Mouse (Mus musculus): ENCODE results near the gene Wipf3.

Wipf3 gene

GRCm38 (mm10) chr6:54429447-54430194 lies at the start of gene Wipf3:
Gene Wipf3 (plus strand): TSS chr6:54429603.
- DNase-seq, result peak; percentile 85 to 89

- DNase-seq, result no peak
Measured at GRCm38 (mm10) chr6:54382636-54383035, 46.8 kb upstream of the Wipf3 start.

- no peak for DNase-seq
Measured at GRCm38 (mm10) chr6:54383893-54384524, 45.4 kb upstream of the Wipf3 start.

GRCm38 (mm10) chr6:54384777-54385176 lies 44.6 kb upstream of the Wipf3 start:
- no peak for DNase-seq

GRCm38 (mm10) chr6:54386429-54386828 lies 43.0 kb upstream of the Wipf3 start:
- DNase-seq, result no peak

- DNase-seq, result no peak
Measured at GRCm38 (mm10) chr6:54387044-54387443, 42.4 kb upstream of the Wipf3 start.

- DNase-seq, result no peak
Measured at GRCm38 (mm10) chr6:54387751-54388150, 41.7 kb upstream of the Wipf3 start.

GRCm38 (mm10) chr6:54388690-54389275 lies 40.6 kb upstream of the Wipf3 start:
- DNase-seq, result no peak

- DNase-seq, result peak; percentile 61 to 82
Measured at GRCm38 (mm10) chr6:54391765-54392164, 37.6 kb upstream of the Wipf3 start.

- DNase-seq, result no peak
Measured at GRCm38 (mm10) chr6:54393886-54394285, 35.5 kb upstream of the Wipf3 start.

GRCm38 (mm10) chr6:54399194-54399923 lies 30.0 kb upstream of the Wipf3 start:
- DNase-seq, result no peak

- no peak for DNase-seq
Measured at GRCm38 (mm10) chr6:54401503-54401902, 27.9 kb upstream of the Wipf3 start.

GRCm38 (mm10) chr6:54404916-54405315 lies 24.5 kb upstream of the Wipf3 start:
- DNase-seq, result no peak

- no peak for DNase-seq
Measured at GRCm38 (mm10) chr6:54406116-54406515, 23.3 kb upstream of the Wipf3 start.

GRCm38 (mm10) chr6:54409271-54409670 lies 20.1 kb upstream of the Wipf3 start:
- DNase-seq, result no peak

- DNase-seq, result no peak
Measured at GRCm38 (mm10) chr6:54410451-54410850, 19.0 kb upstream of the Wipf3 start.

- no peak for DNase-seq
Measured at GRCm38 (mm10) chr6:54411591-54411990, 17.8 kb upstream of the Wipf3 start.

- DNase-seq, result no peak
Measured at GRCm38 (mm10) chr6:54412879-54413278, 16.5 kb upstream of the Wipf3 start.

GRCm38 (mm10) chr6:54425230-54425629 lies 4.2 kb upstream of the Wipf3 start:
- no peak for DNase-seq

- no peak for DNase-seq
Measured at GRCm38 (mm10) chr6:54428850-54429446, 455 bp upstream of the Wipf3 start.

- no peak for DNase-seq
Measured at GRCm38 (mm10) chr6:54430221-54430620, 818 bp downstream of the Wipf3 start.

- DNase-seq, result peak; percentile 72 to 75
Measured at GRCm38 (mm10) chr6:54431761-54432160, 2.4 kb downstream of the Wipf3 start.

- DNase-seq, result no peak
Measured at GRCm38 (mm10) chr6:54432191-54432590, 2.8 kb downstream of the Wipf3 start.

Data from cerebellum, postnatal 25 days (tissue).